Mouse (Mus musculus) kidney, adult 2 months (tissue): Measurements from ENCODE around the gene Gm26620. TPM values are rescaled to one million over a fixed set of nuclear protein-coding genes. Genes with fewer than 3 reads are reported as not detected.

Experiments
- DNase-seq: peaks from one replicate; pipeline ENCODE4 v3.0.0; 2021
- H3K27ac ChIP-seq: fragments of 200-500 bp; 2 replicates; pipeline ENCODE4 v1.5.1; 2012; ENCODE audit warnings: low read depth, low read length, control low read depth, inconsistent platforms; ENCODE audit not compliant: insufficient read depth
- H3K27me3 ChIP-seq: fragments of 200-500 bp; replicated peaks from 2 replicates; pipeline ENCODE4 v1.6.1; 2012; ENCODE audit warnings: mild to moderate bottlenecking, moderate library complexity, low read length, inconsistent platforms; ENCODE audit not compliant: control insufficient read depth, insufficient read depth
- H3K36me3 ChIP-seq: fragments of 200-500 bp; 2 replicates; pipeline ENCODE4 v1.6.1; 2012; ENCODE audit warnings: mild to moderate bottlenecking, moderate library complexity, low read length, inconsistent platforms; ENCODE audit not compliant: control insufficient read depth, insufficient read depth
- H3K4me1 ChIP-seq: fragments of 200-500 bp; 2 replicates; pipeline ENCODE4 v1.6.1; 2011; ENCODE audit warnings: low read length; ENCODE audit not compliant: control insufficient read depth, insufficient read depth
- H3K4me3 ChIP-seq: fragments of 200-500 bp; 2 replicates; pipeline ENCODE4 v1.5.1; 2011; ENCODE audit warnings: mild to moderate bottlenecking, low read depth, low read length, control low read depth; ENCODE audit not compliant: insufficient read depth
- CTCF ChIP-seq: fragments of 200-500 bp; conservative IDR thresholded peaks from 2 replicates; pipeline ENCODE4 v1.5.1; 2011; ENCODE audit warnings: low read depth, mild to moderate bottlenecking, control low read depth, low read length, moderate library complexity, mixed read lengths; ENCODE audit not compliant: insufficient read depth, insufficient read length
- POLR2A ChIP-seq: fragments of 200-500 bp; IDR thresholded peaks from one replicate; pipeline ENCODE4 v1.6.1; 2011; ENCODE audit warnings: low read depth, low read length, control low read depth
- WGBS: fragments of 180-500 bp; shearing (Covaris S2); methylation state at CpG from one replicate; pipeline ENCODE4 v1.1.7; 2018; 5-methylcytosine and 5-hydroxymethylcytosine counted together
- polyA plus RNA-seq: library from polyadenylated mRNA; depleted of rRNA; stranded (reverse); fragments of >200 nt; gene quantifications from 2 replicates; pipeline ENCODE4 v1.2.3, GENCODE M21; 2012

The Gm26620 gene
- polyA plus RNA-seq, 1 experiment, result 0.75 TPM

DNA sequence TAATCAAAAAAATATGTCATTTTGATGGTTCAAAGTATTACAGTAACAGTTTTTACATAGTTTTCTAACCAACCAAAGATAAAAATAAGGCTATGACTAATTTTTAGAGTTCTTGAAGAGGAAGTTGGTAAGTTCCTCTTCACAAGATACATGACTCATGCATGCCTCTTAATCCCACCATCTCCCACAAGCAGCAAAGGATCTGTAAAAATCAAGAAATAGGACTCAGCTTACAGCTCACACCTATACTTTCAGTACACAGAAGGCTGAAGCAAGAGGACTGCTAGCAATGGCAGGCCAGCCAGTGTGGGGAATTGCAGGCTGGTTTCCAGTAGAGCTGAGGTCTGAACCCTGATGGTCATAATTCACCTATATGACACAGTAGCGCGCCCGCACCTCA lies 31.3 kb upstream of the Gm26620 start:
- no peak for DNase-seq
- Histone ChIP-seq H3K4me1 (no peaks in the 10 kb centered on the region), H3K4me3 (no peak overlapping the region), H3K27ac (no peak overlapping the region), H3K36me3 (no peaks in the 10 kb centered on the region; the same call in 1 of the 2 replicates), H3K27me3 (no peaks in the 10 kb centered on the region)
- TF ChIP-seq CTCF (no peak), POLR2A (no peak)
- WGBS, result 97% methylated on average over 3 of the region's 3 CpGs

GRCm38 (mm10) chr1:170855056-170855760 lies 29.7 kb upstream of the Gm26620 start:
- Histone ChIP-seq H3K4me3 (no peak overlapping the region), H3K4me1 (no peaks in the 10 kb centered on the region), H3K27me3 (no peaks in the 10 kb centered on the region), H3K27ac (no peak overlapping the region), H3K36me3 (no peaks in the 10 kb centered on the region; the same call in 1 of the 2 replicates)
- no peak for DNase-seq
- 88% methylated on average over 13 of the region's 13 CpGs for WGBS
- TF ChIP-seq POLR2A (no peak), CTCF (no peak)

DNA sequence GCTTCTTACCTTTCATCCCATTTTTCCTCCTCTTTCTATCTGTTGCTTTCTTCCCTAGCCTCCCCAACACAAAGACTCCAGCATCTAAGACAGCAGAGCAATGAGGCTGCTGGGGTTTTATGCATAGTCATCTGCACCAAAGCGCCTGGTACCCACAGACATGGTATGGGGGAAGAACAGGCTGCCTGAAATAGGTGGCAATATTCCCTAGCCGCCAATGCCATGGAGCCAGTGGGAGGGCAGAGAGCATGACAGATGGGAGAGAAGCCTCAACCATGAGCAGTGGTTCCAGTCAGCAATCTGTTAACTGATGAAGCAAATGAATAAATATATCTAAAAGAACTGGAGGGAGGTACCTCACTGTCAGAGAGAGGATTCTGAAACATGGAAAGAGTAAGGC lies 27.5 kb upstream of the Gm26620 start:
- no peaks in the 10 kb centered on the region for H3K27me3 ChIP-seq
- no peaks in the 10 kb centered on the region; the same call in 1 of the 2 replicates for H3K36me3 ChIP-seq
- no peak for DNase-seq
- H3K4me1 ChIP-seq, result no peaks in the 10 kb centered on the region
- no peak overlapping the region for H3K27ac ChIP-seq
- 84% methylated on average over 2 of the region's 2 CpGs for WGBS
- H3K4me3 ChIP-seq, result no peak overlapping the region
- TF ChIP-seq CTCF, result no peak
- TF ChIP-seq POLR2A, result no peak

- TF ChIP-seq POLR2A, result no peak
- no peak for TF ChIP-seq CTCF
Measured at GRCm38 (mm10) chr1:170858872-170859271, 26.0 kb upstream of the Gm26620 start.

GRCm38 (mm10) chr1:170861671-170862434 lies 23.0 kb upstream of the Gm26620 start:
- H3K4me3 ChIP-seq, result no peak overlapping the region
- H3K27me3 ChIP-seq, result no peaks in the 10 kb centered on the region
- TF ChIP-seq CTCF (no peak), POLR2A (no peak)
- no peaks in the 10 kb centered on the region for H3K36me3 ChIP-seq
- H3K4me1 ChIP-seq, result 0 out of 2 replicates have a peak, but pooled peaks cover 4% of the 10 kb centered on the region
- 65% methylated on average over 13 of the region's 13 CpGs for WGBS
- no peak overlapping the region for H3K27ac ChIP-seq
- no peak for DNase-seq

More at GRCm38 (mm10) chr1:170858872-170859271, 26.0 kb upstream of the Gm26620 start:
- 79% methylated on average over 2 of the region's 2 CpGs for WGBS
- Histone ChIP-seq H3K27me3 (no peaks in the 10 kb centered on the region), H3K4me1 (no peaks in the 10 kb centered on the region), H3K36me3 (no peaks in the 10 kb centered on the region; the same call in 1 of the 2 replicates), H3K4me3 (no peak overlapping the region), H3K27ac (no peak overlapping the region)
- DNase-seq, result no peak

GRCm38 (mm10) chr1:170862435-170862717 lies 22.5 kb upstream of the Gm26620 start:
- no peak for DNase-seq
- Histone ChIP-seq H3K4me1 (0 out of 2 replicates have a peak, but pooled peaks cover 4% of the 10 kb centered on the region), H3K4me3 (no peak overlapping the region), H3K36me3 (no peaks in the 10 kb centered on the region), H3K27me3 (no peaks in the 10 kb centered on the region), H3K27ac (no peak overlapping the region)
- 52% methylated on average over 3 of the region's 3 CpGs for WGBS
- TF ChIP-seq CTCF, result no peak
- no peak for TF ChIP-seq POLR2A

GRCm38 (mm10) chr1:170863033-170863432 lies 21.8 kb upstream of the Gm26620 start:
- no peak for DNase-seq
- H3K36me3 ChIP-seq, result no peaks in the 10 kb centered on the region
- H3K4me1 ChIP-seq, result 0 out of 2 replicates have a peak, but pooled peaks cover 4% of the 10 kb centered on the region
- TF ChIP-seq POLR2A, result no peak
- TF ChIP-seq CTCF, result no peak
- 53% methylated on average over 4 of the region's 4 CpGs for WGBS
- no peak overlapping the region for H3K4me3 ChIP-seq
- H3K27me3 ChIP-seq, result no peaks in the 10 kb centered on the region
- H3K27ac ChIP-seq, result no peak overlapping the region
